Mouse (Mus musculus) embryonic facial prominence, embryonic 15.5 days (tissue): ENCODE data around the gene Tspan11. TPM values are rescaled to one million over a fixed set of nuclear protein-coding genes. Genes with fewer than 3 reads are reported as not detected.

ENCODE experiments used
- ATAC-seq: fragments of 200-750 bp; cut with Nextera tagmentation; 2 replicates; pipeline ENCODE4 v1.8.0; 2017; ENCODE audit warnings: low read depth, moderate TSS enrichment; ENCODE audit not compliant: insufficient number of reproducible peaks, low FRiP score, low TSS enrichment
- H3K27ac ChIP-seq: fragments of 300-500 bp; sonication (generic); replicated peaks from 2 replicates; pipeline ENCODE4 v1.5.1; 2015; ENCODE audit warnings: mild to moderate bottlenecking, inconsistent platforms
- H3K27me3 ChIP-seq: fragments of 300-500 bp; sonication (generic); 2 replicates; pipeline ENCODE4 v1.6.1; 2015; ENCODE audit warnings: inconsistent platforms
- H3K36me3 ChIP-seq: fragments of 300-500 bp; sonication (generic); 2 replicates; pipeline ENCODE4 v1.6.1; 2015; ENCODE audit warnings: mild to moderate bottlenecking, inconsistent platforms
- H3K4me1 ChIP-seq: fragments of 300-500 bp; sonication (generic); 2 replicates; pipeline ENCODE4 v1.6.1; 2015; ENCODE audit warnings: inconsistent platforms
- H3K4me2 ChIP-seq: fragments of 300-500 bp; sonication (generic); replicated peaks from 2 replicates; pipeline ENCODE4 v1.6.1; 2015; ENCODE audit warnings: mild to moderate bottlenecking, inconsistent platforms
- H3K4me3 ChIP-seq: fragments of 300-500 bp; sonication (generic); replicated peaks from 2 replicates; pipeline ENCODE4 v1.5.1; 2015; ENCODE audit warnings: mild to moderate bottlenecking, inconsistent platforms
- H3K9ac ChIP-seq: fragments of 300-500 bp; sonication (generic); 2 replicates; pipeline ENCODE4 v1.6.1; 2015; ENCODE audit warnings: inconsistent platforms
- H3K9me3 ChIP-seq: fragments of 300-500 bp; sonication (generic); replicated peaks from 2 replicates; pipeline ENCODE4 v1.6.1; 2016; ENCODE audit warnings: inconsistent platforms
- WGBS: fragments of 180-500 bp; shearing (Covaris S2); methylation state at CpG from one replicate; pipeline ENCODE4 v1.1.7; 2015; 5-methylcytosine and 5-hydroxymethylcytosine counted together
- polyA plus RNA-seq: library from polyadenylated mRNA; unstranded; fragments of >200 nt; fragmentation: Nextera tagmentation; extraction: Ambion mirVana; gene quantifications from 2 replicates; pipeline ENCODE4 v1.2.1, GENCODE M21; 2015

Tspan11 gene
- polyA plus RNA-seq, 1 experiment from 2014 or later, result 29.6 TPM

DNA sequence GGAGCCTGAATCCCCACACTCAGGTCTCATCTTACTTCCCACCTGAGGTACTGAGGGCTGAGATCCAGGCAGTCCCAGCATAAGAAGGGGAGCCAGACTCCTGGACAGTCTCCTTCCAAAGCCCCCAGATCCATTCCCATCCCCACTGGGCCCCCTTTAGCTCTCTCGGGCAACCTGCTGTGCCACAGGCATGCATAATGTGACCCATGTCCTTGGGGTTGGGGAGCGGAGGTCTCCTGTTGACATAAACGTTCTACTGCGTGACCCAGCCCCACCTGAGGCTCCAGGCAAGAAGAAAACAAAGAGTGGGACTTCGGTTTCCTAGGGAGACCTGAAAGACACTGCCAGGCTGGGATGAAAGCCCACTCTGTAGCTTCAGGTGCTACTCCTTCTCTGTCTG lies 83.5 kb downstream of the Tspan11 start:
- Histone ChIP-seq H3K4me2 (no peak overlapping the region), H3K27me3 (no peaks in the 10 kb centered on the region), H3K4me1 (peaks cover 34% of the 10 kb centered on the region), H3K9me3 (no peaks in the 10 kb centered on the region), H3K36me3 (peaks cover 9% of the 10 kb centered on the region; the same call in 1 of the 2 replicates), H3K4me3 (no peak overlapping the region), H3K27ac (no peak overlapping the region), H3K9ac (no peak overlapping the region)
- 53% methylated on average over 5 of the region's 5 CpGs for WGBS
- ATAC-seq, result no peak

DNA sequence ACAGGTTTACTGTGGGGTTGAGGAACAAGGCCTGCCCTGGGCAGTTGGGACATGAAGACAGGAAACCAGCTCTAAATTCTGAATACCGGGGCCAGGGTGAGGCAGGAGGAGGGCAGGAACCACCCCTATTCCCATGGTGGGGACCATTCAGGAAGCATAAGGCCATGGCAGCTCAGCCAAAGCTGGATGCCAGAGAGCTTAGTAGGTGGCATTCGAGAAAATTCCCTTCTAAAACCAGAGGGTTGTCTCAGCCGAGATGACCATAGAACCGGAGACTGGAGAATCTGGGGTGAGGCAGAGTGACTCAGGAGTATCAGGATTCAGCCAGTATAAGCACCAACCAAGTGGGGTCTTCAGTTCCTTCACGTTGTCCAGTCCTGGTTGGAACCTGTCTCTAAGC lies 84.5 kb downstream of the Tspan11 start:
- H3K9ac ChIP-seq, result no peak overlapping the region
- H3K4me2 ChIP-seq, result no peak overlapping the region
- H3K27me3 ChIP-seq, result no peaks in the 10 kb centered on the region
- 0 out of 2 replicates have a peak, but pooled peaks cover under 1% of the 10 kb centered on the region for H3K36me3 ChIP-seq
- H3K27ac ChIP-seq, result no peak overlapping the region
- WGBS, result 74% methylated on average over 5 of the region's 5 CpGs
- no peak overlapping the region for H3K4me3 ChIP-seq
- peaks cover 28% of the 10 kb centered on the region for H3K4me1 ChIP-seq
- no peaks in the 10 kb centered on the region for H3K9me3 ChIP-seq
- no peak for ATAC-seq

DNA sequence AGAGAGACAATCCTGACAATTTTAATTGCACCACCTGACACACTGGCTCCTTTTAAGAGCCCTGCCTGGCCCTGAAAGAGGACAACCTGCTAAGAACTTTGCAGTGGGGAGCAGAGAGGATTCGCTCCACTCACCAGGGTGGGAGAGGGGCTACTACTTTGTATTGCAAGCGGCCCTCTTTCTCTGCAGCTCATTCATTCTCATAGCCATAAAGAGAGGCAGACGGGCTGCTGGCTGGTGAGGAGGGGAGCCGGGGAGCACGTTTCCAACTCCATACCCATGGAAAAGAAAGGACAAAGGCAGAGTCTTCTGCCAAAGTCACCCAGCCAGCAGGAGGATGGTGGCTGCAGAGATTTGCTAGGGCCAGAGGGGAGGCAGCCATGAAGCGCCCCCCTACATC lies 86.2 kb downstream of the Tspan11 start:
- Histone ChIP-seq H3K9ac (no peak overlapping the region), H3K27ac (no peak overlapping the region), H3K9me3 (no peaks in the 10 kb centered on the region), H3K36me3 (no peaks in the 10 kb centered on the region), H3K27me3 (no peaks in the 10 kb centered on the region), H3K4me3 (no peak overlapping the region), H3K4me1 (peaks cover 15% of the 10 kb centered on the region), H3K4me2 (no peak overlapping the region)
- ATAC-seq, result no peak
- WGBS, result 61% methylated on average over 6 of the region's 6 CpGs

DNA sequence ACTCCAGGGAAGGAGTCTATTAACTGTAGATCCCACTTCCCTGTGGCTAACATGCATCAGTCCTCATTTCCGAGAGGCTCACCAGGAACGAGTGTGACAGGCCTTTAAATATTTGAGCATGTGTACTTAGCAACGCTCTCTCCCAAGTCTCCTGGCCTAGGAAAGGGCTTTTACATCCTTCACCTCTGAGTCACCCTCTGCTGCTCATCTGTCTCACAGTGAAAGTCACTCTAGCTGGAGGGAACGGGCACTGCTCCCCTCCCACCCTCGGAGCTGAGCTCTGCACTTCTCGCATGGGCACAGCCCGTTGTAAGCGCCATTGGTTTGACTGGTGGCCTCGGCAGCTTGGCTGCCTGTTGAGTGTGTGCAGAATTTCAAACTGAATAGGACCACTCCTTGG lies 86.6 kb downstream of the Tspan11 start:
- H3K27ac ChIP-seq, result no peak overlapping the region; the same call in 1 of the 2 replicates
- no peak for ATAC-seq

DNA sequence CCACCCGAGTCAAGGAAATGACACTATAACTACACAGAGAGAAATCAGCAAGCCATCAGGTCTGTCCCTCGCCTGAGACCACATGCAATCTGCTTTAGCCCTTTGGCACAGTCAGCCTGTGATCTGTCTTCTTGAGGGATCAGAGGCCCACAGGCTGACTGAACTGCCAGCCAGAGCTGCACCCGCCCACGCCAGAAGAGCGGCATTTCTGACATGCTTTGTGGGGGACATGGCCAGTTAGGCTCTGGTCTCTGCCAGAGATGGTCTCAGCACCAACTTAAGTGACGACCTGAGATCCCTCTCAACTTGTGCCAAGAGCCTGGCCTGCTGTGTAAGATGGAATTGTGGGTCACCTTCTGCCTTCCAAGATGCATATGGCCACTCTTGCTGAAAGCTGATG lies 89.3 kb downstream of the Tspan11 start:
- Histone ChIP-seq H3K27me3 (no peaks in the 10 kb centered on the region), H3K4me3 (no peak overlapping the region), H3K4me2 (no peak overlapping the region), H3K9ac (no peak overlapping the region), H3K36me3 (no peaks in the 10 kb centered on the region), H3K4me1 (peaks cover 33% of the 10 kb centered on the region), H3K27ac (no peak overlapping the region), H3K9me3 (no peaks in the 10 kb centered on the region)
- WGBS, result 78% methylated on average over 6 of the region's 6 CpGs
- no peak for ATAC-seq

More for the DNA sequence above, 86.6 kb downstream of the Tspan11 start:
- Histone ChIP-seq H3K9me3 (no peaks in the 10 kb centered on the region), H3K4me2 (no peak overlapping the region), H3K36me3 (no peaks in the 10 kb centered on the region), H3K4me1 (peaks cover 19% of the 10 kb centered on the region), H3K9ac (no peak overlapping the region), H3K4me3 (no peak overlapping the region), H3K27me3 (no peaks in the 10 kb centered on the region)
- 45% methylated on average over 9 of the region's 9 CpGs for WGBS

DNA sequence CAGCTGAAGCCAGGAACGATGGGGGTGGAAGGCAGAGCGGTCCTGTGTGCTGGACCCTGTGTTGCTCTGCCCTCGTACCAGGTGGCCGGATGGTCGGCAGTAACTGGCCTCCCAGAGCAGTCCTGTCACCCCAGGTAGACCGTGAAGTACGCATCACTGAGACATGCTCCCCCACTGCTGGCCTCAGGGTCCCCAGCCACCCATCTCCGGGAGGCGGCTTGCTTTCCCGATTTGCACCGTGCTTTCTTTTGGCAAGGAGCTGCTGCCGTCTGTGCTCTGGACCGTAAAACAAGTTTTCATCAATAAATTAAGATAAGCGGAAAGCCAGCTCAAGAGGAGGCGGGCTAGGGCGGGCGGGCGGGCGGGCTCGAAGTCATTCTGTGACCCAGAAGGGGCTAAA lies 91.6 kb downstream of the Tspan11 start:
- Histone ChIP-seq H3K27me3 (no peaks in the 10 kb centered on the region), H3K9ac (no peak overlapping the region), H3K36me3 (no peaks in the 10 kb centered on the region), H3K4me3 (no peak overlapping the region), H3K4me1 (peaks cover 24% of the 10 kb centered on the region), H3K27ac (no peak overlapping the region), H3K4me2 (no peak overlapping the region), H3K9me3 (no peaks in the 10 kb centered on the region)
- no peak for ATAC-seq
- 78% methylated on average over 20 of the region's 20 CpGs for WGBS

DNA sequence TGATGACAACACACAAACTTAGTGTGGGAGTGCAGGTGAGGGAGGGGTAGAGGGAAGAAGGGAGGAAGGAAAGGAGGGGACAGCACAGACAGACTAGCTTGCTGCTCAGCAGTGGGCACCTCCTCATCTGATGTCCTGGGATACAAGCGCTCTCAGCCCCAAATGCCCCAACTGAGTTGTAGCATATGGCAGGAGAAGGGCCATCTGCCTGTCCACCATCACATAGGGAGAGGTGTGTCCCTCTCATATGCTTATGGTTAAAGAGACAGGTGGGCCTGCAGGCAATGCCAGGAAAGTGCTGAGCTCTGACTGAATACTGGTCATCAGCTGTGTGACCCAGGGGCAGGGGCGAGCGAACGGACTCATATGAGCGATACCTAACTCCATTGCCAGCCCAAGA lies 92.4 kb downstream of the Tspan11 start:
- WGBS, result 96% methylated on average over 5 of the region's 5 CpGs
- no peak overlapping the region for H3K4me3 ChIP-seq
- no peak for ATAC-seq

DNA sequence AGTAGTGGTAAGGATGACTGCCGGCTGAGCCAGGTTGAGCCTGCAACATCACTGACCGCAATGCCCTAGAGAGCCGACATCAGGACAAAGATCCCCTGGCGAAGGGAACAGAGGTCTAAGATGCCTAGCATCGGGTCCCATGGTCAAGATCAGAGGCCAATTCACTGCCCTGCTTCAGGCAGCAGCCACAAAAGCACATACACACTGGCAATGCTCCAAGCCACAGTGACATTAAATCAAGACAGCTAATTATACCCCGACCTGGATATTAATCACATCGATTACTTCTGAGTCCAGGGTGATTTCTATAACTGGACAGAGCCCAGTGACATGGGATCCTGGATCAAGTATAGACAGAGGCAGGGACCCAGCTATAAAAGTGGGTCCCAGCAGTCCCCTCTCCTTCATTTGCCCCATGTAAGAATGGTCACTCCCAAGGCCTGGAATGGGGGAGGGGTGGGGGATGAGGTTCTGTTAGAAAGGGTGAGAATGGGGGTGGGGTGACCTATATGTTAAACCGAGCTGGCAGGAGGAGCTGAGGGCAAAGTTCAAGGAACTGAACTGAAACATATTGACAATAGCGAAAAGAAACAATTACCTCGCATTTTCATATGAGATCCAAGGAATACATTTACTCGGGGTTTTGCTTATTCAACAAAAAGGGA lies 93.1 kb downstream of the Tspan11 start:
- Histone ChIP-seq H3K27ac (no peak overlapping the region), H3K4me3 (no peak overlapping the region), H3K9me3 (no peaks in the 10 kb centered on the region), H3K36me3 (no peaks in the 10 kb centered on the region), H3K9ac (no peak overlapping the region), H3K4me2 (no peak overlapping the region), H3K4me1 (peaks cover 20% of the 10 kb centered on the region), H3K27me3 (no peaks in the 10 kb centered on the region)
- WGBS, result 61% methylated on average over 11 of the region's 11 CpGs
- no peak for ATAC-seq

More for the DNA sequence above, 92.4 kb downstream of the Tspan11 start:
- Histone ChIP-seq H3K27me3 (no peaks in the 10 kb centered on the region), H3K27ac (no peak overlapping the region), H3K36me3 (no peaks in the 10 kb centered on the region), H3K9ac (no peak overlapping the region), H3K4me1 (peaks cover 19% of the 10 kb centered on the region), H3K9me3 (no peaks in the 10 kb centered on the region), H3K4me2 (no peak overlapping the region)

DNA sequence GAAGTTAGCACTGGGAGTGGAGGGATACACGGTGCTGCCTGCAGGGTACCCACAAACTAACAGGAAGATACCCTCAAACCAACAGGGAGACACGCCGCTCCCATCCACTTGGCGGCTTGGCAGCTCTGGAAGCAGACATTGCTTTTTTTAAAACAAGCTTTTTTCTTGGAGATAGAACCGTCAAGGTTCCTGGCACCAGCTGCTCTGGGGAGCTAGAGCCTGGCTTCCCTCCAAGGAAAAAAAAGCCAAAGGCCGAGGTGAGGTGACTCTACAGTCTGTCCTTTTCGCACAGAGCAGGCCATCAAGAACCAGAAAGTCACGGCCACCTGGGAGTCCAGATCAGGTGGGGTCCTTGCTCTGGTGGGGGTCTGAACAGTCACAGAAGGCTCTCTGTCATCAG lies 93.8 kb downstream of the Tspan11 start:
- Histone ChIP-seq H3K36me3 (no peaks in the 10 kb centered on the region), H3K9ac (no peak overlapping the region), H3K27me3 (no peaks in the 10 kb centered on the region), H3K4me2 (no peak overlapping the region), H3K4me1 (peaks cover 24% of the 10 kb centered on the region), H3K27ac (no peak overlapping the region), H3K4me3 (no peak overlapping the region), H3K9me3 (no peaks in the 10 kb centered on the region)
- 40% methylated on average over 8 of the region's 8 CpGs for WGBS
- ATAC-seq, result no peak

DNA sequence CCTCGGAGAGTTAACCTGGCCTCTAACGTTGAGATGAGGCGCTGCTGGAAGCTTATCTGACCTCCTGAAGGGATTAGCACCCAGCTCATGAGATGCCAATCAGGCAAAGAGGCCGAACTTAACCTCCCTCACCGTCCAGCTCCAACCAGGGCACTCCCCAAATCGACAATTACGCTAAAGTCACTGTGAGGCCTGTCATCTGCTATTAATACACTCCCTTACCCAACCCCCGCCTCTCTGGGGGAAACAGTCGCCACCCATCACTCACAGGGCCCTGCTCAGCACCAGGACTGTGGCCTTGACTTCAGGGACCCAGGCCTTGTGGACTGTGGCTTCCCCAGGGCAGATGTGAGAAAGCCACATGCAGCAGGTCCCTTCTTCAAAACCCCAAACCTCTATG lies 99.0 kb downstream of the Tspan11 start:
- Histone ChIP-seq H3K9me3 (no peaks in the 10 kb centered on the region), H3K4me3 (no peak overlapping the region), H3K27me3 (no peaks in the 10 kb centered on the region), H3K27ac (no peak overlapping the region), H3K36me3 (no peaks in the 10 kb centered on the region), H3K4me2 (no peak overlapping the region), H3K9ac (no peak overlapping the region), H3K4me1 (peaks cover 32% of the 10 kb centered on the region)
- no peak for ATAC-seq
- 36% methylated on average over 9 of the region's 9 CpGs for WGBS

DNA sequence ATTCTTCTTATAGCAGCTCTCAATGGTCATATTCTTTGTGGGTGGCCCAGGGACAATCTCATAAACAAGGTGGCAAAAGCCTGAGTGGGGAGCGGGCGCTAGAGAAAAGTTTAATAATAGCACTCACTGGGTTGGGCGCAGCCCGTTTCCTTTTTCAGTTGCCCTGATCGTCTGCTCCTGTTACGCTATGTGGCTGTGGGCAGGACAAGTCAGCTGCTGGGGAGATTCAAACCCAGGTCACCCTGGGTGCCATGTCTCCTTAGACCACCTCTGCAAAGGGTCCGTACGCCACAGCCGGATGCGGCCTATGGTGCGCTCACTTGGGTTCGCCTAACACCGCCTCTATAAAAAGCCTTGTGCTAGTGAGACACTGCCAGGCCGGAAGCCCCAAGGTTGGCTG lies 100.0 kb downstream of the Tspan11 start:
- no peak overlapping the region for H3K4me2 ChIP-seq
- 91% methylated on average over 14 of the region's 14 CpGs for WGBS
- H3K9me3 ChIP-seq, result no peaks in the 10 kb centered on the region
- H3K4me3 ChIP-seq, result no peak overlapping the region
- no peak overlapping the region for H3K27ac ChIP-seq
- peaks cover 36% of the 10 kb centered on the region for H3K4me1 ChIP-seq
- H3K9ac ChIP-seq, result no peak overlapping the region
- ATAC-seq, result no peak
- H3K36me3 ChIP-seq, result no peaks in the 10 kb centered on the region
- no peaks in the 10 kb centered on the region for H3K27me3 ChIP-seq

DNA sequence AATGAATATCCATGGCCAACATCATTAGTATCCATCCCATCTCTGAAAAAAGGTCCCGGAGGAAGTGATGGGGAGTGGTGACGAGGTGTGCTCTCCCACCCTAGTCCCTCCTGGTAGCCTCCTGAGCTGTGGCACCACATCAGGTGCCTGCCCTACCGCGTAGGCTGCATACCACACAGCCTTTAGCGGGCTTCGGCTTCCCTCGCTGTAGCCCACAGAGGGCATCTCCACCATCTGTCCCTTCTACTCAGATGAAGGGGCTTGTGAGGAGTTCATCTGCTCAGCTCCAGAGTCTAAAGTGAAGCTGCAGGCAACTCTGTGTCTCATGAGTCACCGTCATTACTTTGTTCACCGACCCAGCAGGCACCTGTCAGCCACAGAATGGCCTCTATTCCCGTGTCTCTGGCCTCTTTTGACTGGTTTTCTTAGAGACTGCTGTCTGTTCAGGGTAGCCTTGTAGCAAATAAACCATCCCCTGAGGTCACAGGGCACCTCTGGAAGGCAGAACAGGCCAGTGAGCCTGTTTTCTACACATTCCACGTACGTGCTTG lies 101.6 kb downstream of the Tspan11 start:
- WGBS, result 81% methylated on average over 12 of the region's 12 CpGs
- Histone ChIP-seq H3K9ac (no peak overlapping the region), H3K27me3 (no peaks in the 10 kb centered on the region), H3K4me2 (no peak overlapping the region), H3K4me3 (no peak overlapping the region), H3K27ac (peak overlapping the region; percentile 14; the same call in 1 of the 2 replicates), H3K36me3 (no peaks in the 10 kb centered on the region), H3K4me1 (peaks cover 40% of the 10 kb centered on the region), H3K9me3 (no peaks in the 10 kb centered on the region)
- 0 out of 2 replicates have a peak, but pooled peaks have one; percentile 1 for ATAC-seq
